Mouse (Mus musculus) liver, adult 2 months (tissue): Measurements from ENCODE around the gene Arhgef3. TPM values are rescaled to one million over a fixed set of nuclear protein-coding genes. Genes with fewer than 3 reads are reported as not detected.

ENCODE experiments used
- DNase-seq: peaks from one replicate; pipeline ENCODE4 v3.0.0-alpha.2; 2011; ENCODE audit warnings: low read depth, low spot score; ENCODE audit errors: extremely low read depth
- H3K27ac ChIP-seq: fragments of 200-500 bp; replicated peaks from 2 replicates; pipeline ENCODE4 v1.5.1; 2012; ENCODE audit warnings: low read depth, mild to moderate bottlenecking, control low read depth, inconsistent platforms, low read length; ENCODE audit not compliant: insufficient read depth
- H3K27me3 ChIP-seq: fragments of 200-500 bp; 2 replicates; pipeline ENCODE4 v1.6.1; 2012; ENCODE audit warnings: mild to moderate bottlenecking, moderate library complexity, low read length, inconsistent platforms; ENCODE audit not compliant: control insufficient read depth, insufficient read depth
- H3K36me3 ChIP-seq: fragments of 200-500 bp; 2 replicates; pipeline ENCODE4 v1.6.1; 2012; ENCODE audit warnings: low read length, inconsistent platforms; ENCODE audit not compliant: control insufficient read depth, insufficient read depth
- H3K4me1 ChIP-seq: fragments of 200-500 bp; 2 replicates; pipeline ENCODE4 v1.6.1; 2011; ENCODE audit warnings: low read length; ENCODE audit not compliant: control insufficient read depth, insufficient read depth
- H3K4me3 ChIP-seq: fragments of 200-500 bp; 2 replicates; pipeline ENCODE4 v1.5.1; 2011; ENCODE audit warnings: low read depth, mild to moderate bottlenecking, control low read depth, low read length, moderate library complexity; ENCODE audit not compliant: insufficient read depth
- H3K79me2 ChIP-seq: fragments of 200-500 bp; 2 replicates; pipeline ENCODE4 v1.6.1; 2012; ENCODE audit warnings: inconsistent platforms, mild to moderate bottlenecking, low read length, moderate library complexity; ENCODE audit not compliant: control insufficient read depth, insufficient read depth
- H3K9ac ChIP-seq: fragments of 200-500 bp; 2 replicates; pipeline ENCODE4 v1.6.1; 2012; ENCODE audit warnings: low read depth, mild to moderate bottlenecking, control low read depth, inconsistent platforms, low read length
- CTCF ChIP-seq: fragments of 200-500 bp; IDR thresholded peaks from 2 replicates; pipeline ENCODE4 v1.5.1; 2011; ENCODE audit warnings: low read depth, low read length, control low read depth
- POLR2A ChIP-seq: fragments of 200-500 bp; IDR thresholded peaks from 2 replicates; pipeline ENCODE4 v1.6.1; 2011; ENCODE audit warnings: low read length, control low read depth; ENCODE audit not compliant: insufficient read depth; ENCODE audit errors: extremely low read depth
- WGBS: fragments of 180-500 bp; shearing (Covaris S2); methylation state at CpG from one replicate; pipeline ENCODE4 v1.1.7; 2018; 5-methylcytosine and 5-hydroxymethylcytosine counted together
- polyA plus RNA-seq: library from polyadenylated mRNA; depleted of rRNA; stranded (reverse); fragments of >200 nt; gene quantifications from 2 replicates; pipeline ENCODE4 v1.2.3, GENCODE M21; 2012
- total RNA-seq: library from RNA; depleted of rRNA; stranded (reverse); fragments of >200 nt; gene quantifications from 2 replicates; pipeline ENCODE4 v1.2.3, GENCODE M21; 2014

The Arhgef3 gene
- total and polyA plus RNA-seq, 2 experiments: 6.4 to 19.3 TPM

DNA sequence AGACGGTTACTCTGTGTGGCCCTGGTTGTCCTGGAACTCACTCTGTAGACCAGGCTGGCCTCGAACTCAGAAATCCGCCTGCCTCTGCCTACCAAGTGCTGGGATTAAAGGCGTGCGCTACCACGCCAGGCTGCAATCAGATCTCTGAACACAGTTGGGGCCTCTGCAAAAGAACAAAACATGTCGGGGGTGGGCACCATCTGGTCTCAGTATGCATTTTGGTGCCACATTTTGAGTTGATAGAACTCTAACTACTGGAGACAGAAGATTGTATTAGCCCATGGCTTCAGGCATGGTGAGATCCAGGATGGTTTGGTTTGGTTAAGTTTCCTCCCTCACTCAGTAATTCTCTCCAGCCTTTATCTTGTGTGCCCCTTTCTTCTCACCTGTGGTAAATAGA lies 264.0 kb downstream of the Arhgef3 start:
- Histone ChIP-seq H3K4me1 (peaks cover 14% of the 10 kb centered on the region), H3K4me3 (no peak overlapping the region), H3K27ac (peak overlapping the region; percentile 25), H3K27me3 (no peaks in the 10 kb centered on the region), H3K36me3 (peaks cover 5% of the 10 kb centered on the region; the same call in 1 of the 2 replicates), H3K9ac (no peak overlapping the region), H3K79me2 (peaks cover 7% of the 10 kb centered on the region; the same call in 1 of the 2 replicates)
- DNase-seq: no peak
- no peak for TF ChIP-seq POLR2A
- no peak for TF ChIP-seq CTCF
- 95% methylated on average over 7 of the region's 7 CpGs for WGBS

DNA sequence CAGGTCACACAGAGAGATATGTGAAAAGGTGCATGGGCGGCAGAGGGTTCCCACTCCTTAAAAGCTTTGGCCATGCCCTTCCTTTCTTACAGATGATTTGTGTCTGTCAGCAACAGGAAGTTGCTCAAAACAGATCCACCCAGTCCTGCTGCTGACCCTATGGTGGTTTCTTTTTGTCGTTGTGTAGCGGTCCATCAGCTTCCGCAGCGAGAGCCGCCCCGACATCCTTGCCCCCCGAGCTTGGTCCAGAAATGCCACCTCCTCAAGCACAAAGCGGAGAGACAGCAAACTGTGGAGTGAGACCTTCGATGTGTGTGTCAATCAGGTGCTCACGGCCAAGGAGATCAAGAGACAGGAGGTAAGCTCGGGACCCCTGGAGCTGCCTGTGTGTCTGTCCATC lies 264.7 kb downstream of the Arhgef3 start:
- no peak for DNase-seq
- peak overlapping the region; percentile 55 for H3K4me3 ChIP-seq
- TF ChIP-seq CTCF (no peak), POLR2A (no peak)
- H3K9ac ChIP-seq: peak overlapping the region; percentile 41
- peaks cover 7% of the 10 kb centered on the region; the same call in 1 of the 2 replicates for H3K79me2 ChIP-seq
- H3K27ac ChIP-seq: peak overlapping the region; percentile 32
- no peaks in the 10 kb centered on the region for H3K27me3 ChIP-seq
- WGBS: 71% methylated on average over 12 of the region's 12 CpGs
- peaks cover 14% of the 10 kb centered on the region for H3K4me1 ChIP-seq
- H3K36me3 ChIP-seq: peaks cover 11% of the 10 kb centered on the region

DNA sequence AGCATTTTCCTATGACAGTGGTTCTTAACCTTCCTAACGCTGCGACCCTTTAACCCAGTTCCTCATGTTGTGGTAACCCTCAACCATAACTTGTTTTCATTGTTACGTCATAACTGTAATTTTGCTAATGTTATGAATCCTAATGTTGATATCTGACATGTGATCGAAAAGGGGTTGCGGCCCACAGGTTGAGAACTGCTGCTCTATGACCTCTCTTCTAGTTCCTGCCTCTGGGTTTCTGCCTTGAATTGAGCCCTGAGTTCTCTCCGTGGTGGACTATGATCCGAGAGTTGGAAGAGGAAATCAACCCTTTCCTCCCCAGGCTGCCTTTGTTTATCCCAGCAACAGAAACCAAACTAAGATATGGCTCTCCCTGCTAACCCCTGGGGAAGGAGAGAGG lies 266.8 kb downstream of the Arhgef3 start:
- no peak overlapping the region for H3K9ac ChIP-seq
- TF ChIP-seq POLR2A (no peak), CTCF (no peak)
- WGBS: 42% methylated on average over 7 of the region's 7 CpGs
- H3K27me3 ChIP-seq: no peaks in the 10 kb centered on the region
- H3K27ac ChIP-seq: 0 out of 2 replicates have a peak overlapping the region, but pooled peaks have one; percentile 25
- DNase-seq: peak; percentile 58
- no peak overlapping the region for H3K4me3 ChIP-seq
- H3K36me3 ChIP-seq: peaks cover 26% of the 10 kb centered on the region
- peaks cover 12% of the 10 kb centered on the region for H3K4me1 ChIP-seq
- H3K79me2 ChIP-seq: peaks cover 7% of the 10 kb centered on the region; the same call in 1 of the 2 replicates

GRCm38 (mm10) chr14:27383321-27383830 lies 268.7 kb downstream of the Arhgef3 start:
- WGBS: 77% methylated on average over 5 of the region's 5 CpGs
- no peak for DNase-seq
- Histone ChIP-seq H3K27me3 (no peaks in the 10 kb centered on the region), H3K4me1 (peaks cover 12% of the 10 kb centered on the region), H3K9ac (no peak overlapping the region), H3K79me2 (peaks cover 4% of the 10 kb centered on the region; the same call in 1 of the 2 replicates), H3K36me3 (peaks cover 39% of the 10 kb centered on the region), H3K27ac (no peak overlapping the region), H3K4me3 (no peak overlapping the region)
- TF ChIP-seq POLR2A: no peak

GRCm38 (mm10) chr14:27384143-27384542 lies 269.4 kb downstream of the Arhgef3 start:
- H3K36me3 ChIP-seq: peaks cover 45% of the 10 kb centered on the region
- H3K27ac ChIP-seq: no peak overlapping the region
- H3K4me3 ChIP-seq: no peak overlapping the region
- H3K79me2 ChIP-seq: peaks cover 4% of the 10 kb centered on the region; the same call in 1 of the 2 replicates
- no peaks in the 10 kb centered on the region for H3K27me3 ChIP-seq
- no peak for TF ChIP-seq CTCF
- no peak for TF ChIP-seq POLR2A
- WGBS: 91% methylated on average over 4 of the region's 4 CpGs
- H3K9ac ChIP-seq: no peak overlapping the region
- H3K4me1 ChIP-seq: peaks cover 13% of the 10 kb centered on the region
- DNase-seq: no peak

DNA sequence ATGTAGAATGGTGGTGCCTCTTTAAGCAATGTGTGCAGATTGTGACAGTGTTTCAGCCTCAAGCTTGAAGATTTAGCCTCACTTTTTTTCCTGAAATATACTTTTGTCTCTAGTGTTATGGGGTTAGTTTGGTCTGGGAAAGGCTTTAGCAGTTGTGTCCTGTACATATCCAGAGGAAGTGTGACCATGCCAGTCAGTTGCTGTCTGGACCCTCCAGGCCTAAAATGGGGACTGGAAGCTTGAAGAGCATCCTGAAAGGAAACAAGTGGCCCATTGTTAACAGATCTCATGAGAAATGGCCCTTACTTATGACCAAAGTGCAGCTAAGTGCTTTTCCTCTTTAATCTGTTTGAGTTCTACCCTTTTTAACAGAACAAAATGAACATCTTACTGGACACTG lies 273.9 kb downstream of the Arhgef3 start:
- TF ChIP-seq POLR2A: no peak
- TF ChIP-seq CTCF: no peak
- Histone ChIP-seq H3K79me2 (peaks cover 3% of the 10 kb centered on the region; the same call in 1 of the 2 replicates), H3K27ac (no peak overlapping the region), H3K36me3 (peaks cover 59% of the 10 kb centered on the region), H3K9ac (no peak overlapping the region), H3K4me1 (peaks cover 2% of the 10 kb centered on the region; the same call in 1 of the 2 replicates), H3K4me3 (no peak overlapping the region), H3K27me3 (no peaks in the 10 kb centered on the region)
- no peak for DNase-seq
